Mouse (Mus musculus): ENCODE results near the gene Agbl4. TPM values are rescaled to one million over a fixed set of nuclear protein-coding genes. Genes with fewer than 3 reads are reported as not detected.

Gene Agbl4
- polyA plus RNA-seq, 2 experiments: 0.17 to 0.21 TPM

- TF ChIP-seq POLR2A (IDR thresholded peaks at IDR 0.05; ENCODE audit: borderline replicate concordance, extremely low read depth, insufficient read depth, insufficient read length): no peak
- WGBS: 41% methylated on average over 1 of the region's 1 CpGs
Measured at GRCm38 (mm10) chr4:111403243-111403642, 1005.8 kb downstream of the Agbl4 start.

DNA sequence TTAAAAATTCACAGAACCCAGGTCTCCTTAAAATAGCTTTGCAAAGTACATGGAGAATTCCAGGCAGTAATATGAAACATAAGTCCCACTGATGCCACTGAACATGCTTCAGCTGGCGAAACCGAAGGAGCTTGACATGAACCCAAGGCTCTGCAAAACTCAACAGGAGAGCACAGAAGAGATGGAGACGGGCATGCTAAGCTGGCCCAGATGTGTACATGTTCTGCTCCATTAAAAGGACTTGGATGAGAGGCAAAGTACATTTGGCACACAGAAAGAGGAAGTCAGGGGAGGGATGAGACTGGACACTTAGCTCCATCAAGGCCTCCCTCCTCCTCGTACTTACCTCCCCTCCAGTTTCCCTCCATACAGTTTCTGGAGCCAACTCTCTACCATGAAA lies 1013.3 kb downstream of the Agbl4 start:
- Histone ChIP-seq H3K27ac (replicated peaks; ENCODE audit: low read depth, low read length) (no peak overlapping the region), H3K36me3 (ENCODE audit: control insufficient read depth, insufficient read depth, low read length) (no peaks in the 10 kb centered on the region), H3K27me3 (ENCODE audit: control insufficient read depth, insufficient read depth, low read length) (no peaks in the 10 kb centered on the region), H3K4me2 (replicated peaks; ENCODE audit: low read depth, low read length, severe bottlenecking) (no peak overlapping the region), H3K9ac (ENCODE audit: low read depth, low read length, severe bottlenecking) (no peak overlapping the region), H3K4me3 (replicated peaks; ENCODE audit: low read length) (no peak overlapping the region), H3K9me3 (ENCODE audit: control insufficient read depth, low read length) (no peaks in the 10 kb centered on the region), H3K4me1 (ENCODE audit: control insufficient read depth, insufficient read depth, low read length) (peaks cover 5% of the 10 kb centered on the region)
- no peak for TF ChIP-seq POLR2A (IDR thresholded peaks at IDR 0.05; ENCODE audit: borderline replicate concordance, extremely low read depth, insufficient read depth, insufficient read length)
- DNase-seq (ENCODE audit: low spot score) (no peak), ATAC-seq (ENCODE audit: low FRiP score, low read depth) (no peak)
- 54% methylated on average over 4 of the region's 4 CpGs for WGBS

More at GRCm38 (mm10) chr4:111403243-111403642, 1005.8 kb downstream of the Agbl4 start:
- H3K9me3 ChIP-seq (ENCODE audit: control insufficient read depth, low read length): no peaks in the 10 kb centered on the region
- H3K4me1 ChIP-seq (ENCODE audit: control insufficient read depth, insufficient read depth, low read length): peaks cover 13% of the 10 kb centered on the region
- no peak overlapping the region for H3K4me2 ChIP-seq (replicated peaks; ENCODE audit: low read depth, low read length, severe bottlenecking)
- no peaks in the 10 kb centered on the region for H3K36me3 ChIP-seq (ENCODE audit: control insufficient read depth, insufficient read depth, low read length)
- ATAC-seq (ENCODE audit: low FRiP score, low read depth): no peak
- no peak overlapping the region for H3K4me3 ChIP-seq (replicated peaks; ENCODE audit: low read length)
- no peak for DNase-seq (ENCODE audit: low spot score)
- no peaks in the 10 kb centered on the region for H3K27me3 ChIP-seq (ENCODE audit: control insufficient read depth, insufficient read depth, low read length)
- no peak overlapping the region for H3K27ac ChIP-seq (replicated peaks; ENCODE audit: low read depth, low read length)
- no peak overlapping the region for H3K9ac ChIP-seq (ENCODE audit: low read depth, low read length, severe bottlenecking)

- Histone ChIP-seq H3K4me2 (replicated peaks; ENCODE audit: low read depth, low read length, severe bottlenecking) (peak overlapping the region; percentile 65), H3K36me3 (ENCODE audit: control insufficient read depth, insufficient read depth, low read length) (peaks cover 6% of the 10 kb centered on the region; the same call in 1 of the 2 replicates), H3K27me3 (ENCODE audit: control insufficient read depth, insufficient read depth, low read length) (no peaks in the 10 kb centered on the region), H3K4me1 (ENCODE audit: control insufficient read depth, insufficient read depth, low read length) (peaks cover 23% of the 10 kb centered on the region), H3K27ac (replicated peaks; ENCODE audit: low read depth, low read length) (peak overlapping the region; percentile 91), H3K9me3 (ENCODE audit: control insufficient read depth, low read length) (no peaks in the 10 kb centered on the region), H3K4me3 (replicated peaks; ENCODE audit: low read length) (peak overlapping the region; percentile 82), H3K9ac (ENCODE audit: low read depth, low read length, severe bottlenecking) (peak overlapping the region; percentile 88)
- no peak for ATAC-seq (ENCODE audit: low FRiP score, low read depth)
- no peak for TF ChIP-seq POLR2A (IDR thresholded peaks at IDR 0.05; ENCODE audit: borderline replicate concordance, extremely low read depth, insufficient read depth, insufficient read length)
- no peak for DNase-seq (ENCODE audit: low spot score)
- WGBS: 0% methylated on average over 6 of the region's 6 CpGs
Measured at GRCm38 (mm10) chr4:111414399-111414798, 1016.9 kb downstream of the Agbl4 start.

- no peak for TF ChIP-seq POLR2A (IDR thresholded peaks at IDR 0.05; ENCODE audit: borderline replicate concordance, extremely low read depth, insufficient read depth, insufficient read length)
Measured at GRCm38 (mm10) chr4:111414818-111415488, 1017.5 kb downstream of the Agbl4 start, which contains the start of gene Bend5. Gene Bend5, plus strand, starts transcription at chr4:111415006.

DNA sequence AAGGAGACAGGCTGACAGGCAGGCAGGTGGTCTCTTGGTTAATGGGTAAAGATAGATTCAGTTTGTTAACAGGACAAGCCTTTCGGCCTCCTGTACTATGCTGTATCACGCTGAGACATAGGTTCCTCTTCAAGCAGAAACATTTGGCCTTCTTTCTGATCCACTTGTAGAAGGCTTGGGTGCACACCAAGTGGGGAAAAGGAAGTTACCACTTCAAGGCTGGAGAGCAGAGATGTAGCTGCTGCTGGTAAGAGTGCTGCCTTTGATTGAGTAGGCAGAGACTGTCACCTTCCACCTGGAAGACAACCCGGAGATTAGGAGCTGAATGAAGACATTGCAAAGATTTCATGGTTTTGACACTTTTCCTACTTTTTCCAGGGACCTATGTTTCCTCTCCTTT lies 1018.7 kb downstream of the Agbl4 start:
- DNase-seq (ENCODE audit: low spot score) (no peak), ATAC-seq (ENCODE audit: low FRiP score, low read depth) (no peak)
- no peaks in the 10 kb centered on the region for H3K9me3 ChIP-seq (ENCODE audit: control insufficient read depth, low read length)
- 61% methylated on average over 3 of the region's 3 CpGs for WGBS
- no peak for TF ChIP-seq POLR2A (IDR thresholded peaks at IDR 0.05; ENCODE audit: borderline replicate concordance, extremely low read depth, insufficient read depth, insufficient read length)
- H3K9ac ChIP-seq (ENCODE audit: low read depth, low read length, severe bottlenecking): peak overlapping the region; percentile 88
- H3K4me3 ChIP-seq (replicated peaks; ENCODE audit: low read length): peak overlapping the region; percentile 82
- H3K4me2 ChIP-seq (replicated peaks; ENCODE audit: low read depth, low read length, severe bottlenecking): peak overlapping the region; percentile 65
- peaks cover 15% of the 10 kb centered on the region for H3K36me3 ChIP-seq (ENCODE audit: control insufficient read depth, insufficient read depth, low read length)
- H3K27me3 ChIP-seq (ENCODE audit: control insufficient read depth, insufficient read depth, low read length): no peaks in the 10 kb centered on the region
- peaks cover 27% of the 10 kb centered on the region for H3K4me1 ChIP-seq (ENCODE audit: control insufficient read depth, insufficient read depth, low read length)
- no peak overlapping the region for H3K27ac ChIP-seq (replicated peaks; ENCODE audit: low read depth, low read length)

More at GRCm38 (mm10) chr4:111414818-111415488, 1017.5 kb downstream of the Agbl4 start, which contains the start of gene Bend5:
- peak; percentile 97 for ATAC-seq (ENCODE audit: low FRiP score, low read depth)
- DNase-seq (ENCODE audit: low spot score): peak; percentile 89
- H3K4me1 ChIP-seq (ENCODE audit: control insufficient read depth, insufficient read depth, low read length): peaks cover 27% of the 10 kb centered on the region
- no peaks in the 10 kb centered on the region for H3K9me3 ChIP-seq (ENCODE audit: control insufficient read depth, low read length)
- peak within 1 kb of the TSS; percentile 65 for H3K4me2 ChIP-seq (replicated peaks; ENCODE audit: low read depth, low read length, severe bottlenecking)
- peak within 1 kb of the TSS; percentile 82 for H3K4me3 ChIP-seq (replicated peaks; ENCODE audit: low read length)
- no peaks in the 10 kb centered on the region for H3K27me3 ChIP-seq (ENCODE audit: control insufficient read depth, insufficient read depth, low read length)
- H3K36me3 ChIP-seq (ENCODE audit: control insufficient read depth, insufficient read depth, low read length): peaks cover 10% of the 10 kb centered on the region; the same call in 1 of the 2 replicates
- H3K9ac ChIP-seq (ENCODE audit: low read depth, low read length, severe bottlenecking): peak within 1 kb of the TSS; percentile 88
- 2% methylated on average over 44 of the region's 66 CpGs for WGBS
- peak within 1 kb of the TSS; percentile 91 for H3K27ac ChIP-seq (replicated peaks; ENCODE audit: low read depth, low read length)
